Mouse (Mus musculus) kidney, adult 18-20 months (tissue): ENCODE data around the gene Olfr846.

Experiments used
- DNase-seq: peaks from one replicate; pipeline ENCODE4 v3.0.0; 2021

Gene Olfr846

GRCm38 (mm10) chr9:19363905-19364304 lies at the start of gene Olfr846:
TSS of gene Olfr846 (minus strand) at chr9:19364005.
- no peak for DNase-seq

DNA sequence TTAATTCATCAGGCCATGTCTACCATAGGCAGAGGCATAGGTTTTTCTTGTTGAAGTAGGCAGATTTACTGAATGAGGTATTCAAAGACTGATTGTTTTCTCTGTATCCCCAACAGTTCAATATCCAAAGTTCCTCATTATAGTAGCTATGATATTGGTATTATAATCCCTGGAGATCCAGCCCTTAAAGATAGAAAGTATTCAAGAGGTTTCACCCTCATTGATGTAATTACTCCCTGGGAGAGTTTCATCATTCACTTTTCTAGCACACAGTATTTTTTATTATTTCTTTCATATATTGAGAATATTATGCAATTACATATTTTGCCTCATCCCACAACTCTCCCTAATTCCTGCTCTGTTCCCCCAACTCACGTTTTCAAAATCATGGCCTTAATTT lies 14.8 kb upstream of the Olfr846 start, which contains the start of gene Olfr847:
TSS of gene Olfr847 (minus strand) at position 101 of the 400 bp plus-strand sequence.
- DNase-seq = no peak

- no peak for DNase-seq
Measured at GRCm38 (mm10) chr9:19336157-19336556, 27.6 kb downstream of the Olfr846 start, which contains the start of gene Olfr845. TSS of gene Olfr845 (plus strand) at chr9:19336457.

DNA sequence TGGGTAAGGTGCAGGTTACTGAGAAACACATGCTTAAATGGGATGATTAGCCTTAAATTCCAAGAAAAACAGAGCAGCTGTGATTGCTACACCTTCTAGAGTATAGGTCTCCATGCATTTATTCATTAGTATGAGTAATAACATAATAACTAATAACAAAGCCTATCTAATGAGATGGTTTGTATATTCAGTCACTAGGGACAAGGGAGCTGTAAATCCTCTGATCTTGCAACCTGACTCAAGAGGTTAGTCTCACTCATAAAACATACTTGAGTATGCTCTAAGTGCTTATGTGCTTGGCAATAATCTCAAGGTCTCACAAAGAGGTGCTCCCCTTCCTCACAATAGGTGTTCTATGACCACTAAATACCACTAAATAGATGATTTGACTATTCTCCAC lies 47.8 kb downstream of the Olfr846 start, which contains the start of gene Olfr844:
TSS of gene Olfr844 (plus strand) at position 301 of the 400 bp plus-strand sequence.
- DNase-seq = no peak
